Mouse (Mus musculus): ENCODE results near the gene Yes1. TPM values are rescaled to one million over a fixed set of nuclear protein-coding genes. Genes with fewer than 3 reads are reported as not detected.
A peak's percentile ranks its signal among the peaks of the same experiment; 100 is the strongest.
"Not testable (repeated sequence)": the region's sequence is repeated elsewhere in the genome, so short reads cannot be mapped to it uniquely, and the experiment has no call there.

The Yes1 gene
- 1 to 10 TPM; 7.1 to 9.1 (median 7.7) TPM for total RNA-seq (2022)

GRCm38 (mm10) chr5:32610801-32611340 is at the start of gene Yes1:
Gene Yes1 (plus strand): TSS chr5:32611171.
- DNase-seq (ENCODE audit: low spot score in 2 of 2), result peak; percentile 63 to 70

GRCm38 (mm10) chr5:32564697-32565096 is 46.3 kb upstream of the Yes1 start:
- no peak for DNase-seq (ENCODE audit: low spot score in 2 of 2)

- no peak for DNase-seq (ENCODE audit: low spot score in 2 of 2)
Observed at GRCm38 (mm10) chr5:32571802-32572201, 39.2 kb upstream of the Yes1 start.

- DNase-seq (ENCODE audit: low spot score in 2 of 2), result peak; percentile 10 to 11
Observed at GRCm38 (mm10) chr5:32588136-32588535, 22.8 kb upstream of the Yes1 start.

GRCm38 (mm10) chr5:32593793-32594192 is 17.2 kb upstream of the Yes1 start:
- DNase-seq (ENCODE audit: low spot score in 2 of 2), result no peak

- DNase-seq (ENCODE audit: low spot score in 2 of 2), result no peak
Observed at GRCm38 (mm10) chr5:32594358-32594757, 16.6 kb upstream of the Yes1 start.

GRCm38 (mm10) chr5:32605911-32606310 is 5.1 kb upstream of the Yes1 start:
- DNase-seq (ENCODE audit: low spot score in 2 of 2), result no peak

GRCm38 (mm10) chr5:32607776-32608355 is 3.1 kb upstream of the Yes1 start:
- DNase-seq (ENCODE audit: low spot score in 2 of 2), result no peak

- no peak for DNase-seq (ENCODE audit: low spot score in 2 of 2)
Observed at GRCm38 (mm10) chr5:32608516-32608915, 2.5 kb upstream of the Yes1 start.

- DNase-seq (ENCODE audit: low spot score in 2 of 2), result peak; percentile 8 to 16
Observed at GRCm38 (mm10) chr5:32610064-32610800, 739 bp upstream of the Yes1 start.

- peak in 1 of 2 experiments; percentile 13 for DNase-seq (ENCODE audit: low spot score in 2 of 2)
Observed at GRCm38 (mm10) chr5:32611341-32611961, 480 bp downstream of the Yes1 start.

- DNase-seq (ENCODE audit: low spot score in 2 of 2), result no peak
Observed at GRCm38 (mm10) chr5:32614291-32614690, 3.3 kb downstream of the Yes1 start.

GRCm38 (mm10) chr5:32614691-32615090 is 3.7 kb downstream of the Yes1 start:
- peak; percentile 3 to 13 for DNase-seq (ENCODE audit: low spot score in 2 of 2)

GRCm38 (mm10) chr5:32616489-32616888 is 5.5 kb downstream of the Yes1 start:
- DNase-seq (ENCODE audit: low spot score in 2 of 2), result not testable (repeated sequence)

GRCm38 (mm10) chr5:32617851-32618250 is 6.9 kb downstream of the Yes1 start:
- no peak for DNase-seq (ENCODE audit: low spot score in 2 of 2)

GRCm38 (mm10) chr5:32623649-32624048 is 12.7 kb downstream of the Yes1 start:
- no peak for DNase-seq (ENCODE audit: low spot score in 2 of 2)

GRCm38 (mm10) chr5:32624777-32625176 is 13.8 kb downstream of the Yes1 start:
- no peak for DNase-seq (ENCODE audit: low spot score in 2 of 2)

GRCm38 (mm10) chr5:32633185-32633584 is 22.2 kb downstream of the Yes1 start:
- no peak for DNase-seq (ENCODE audit: low spot score in 2 of 2)

GRCm38 (mm10) chr5:32657386-32657785 is 46.4 kb downstream of the Yes1 start:
- DNase-seq (ENCODE audit: low spot score in 2 of 2), result no peak

- no peak for DNase-seq (ENCODE audit: low spot score in 2 of 2)
Observed at GRCm38 (mm10) chr5:32682475-32682874, 71.5 kb downstream of the Yes1 start.

- DNase-seq (ENCODE audit: low spot score in 2 of 2), result no peak
Observed at GRCm38 (mm10) chr5:32693411-32693810, 82.4 kb downstream of the Yes1 start.

GRCm38 (mm10) chr5:32697208-32697867 is 86.4 kb downstream of the Yes1 start:
- DNase-seq (ENCODE audit: low spot score in 2 of 2), result no peak
